Mouse (Mus musculus) cerebellum, adult 2 months (tissue): ENCODE measurements around the gene Gpr161. TPM values are rescaled to one million over a fixed set of nuclear protein-coding genes. Genes with fewer than 3 reads are reported as not detected.

Experiments
- DNase-seq, 2 experiments: peaks; one replicate each; pipeline ENCODE4 v3.0.0; 2021
- H3K27ac ChIP-seq: fragments of 200-500 bp; 2 replicates; pipeline ENCODE4 v1.5.1; 2012; ENCODE audit warnings: low read length, control low read depth, inconsistent platforms; ENCODE audit not compliant: insufficient read depth
- H3K27me3 ChIP-seq: fragments of 200-500 bp; 2 replicates; pipeline ENCODE4 v1.6.1; 2012; ENCODE audit warnings: inconsistent platforms, mild to moderate bottlenecking, low read length, moderate library complexity; ENCODE audit not compliant: control insufficient read depth, insufficient read depth
- H3K4me1 ChIP-seq: fragments of 200-500 bp; 2 replicates; pipeline ENCODE4 v1.6.1; 2011; ENCODE audit warnings: low read length; ENCODE audit not compliant: control insufficient read depth, insufficient read depth
- H3K4me3 ChIP-seq: fragments of 200-500 bp; replicated peaks from 2 replicates; pipeline ENCODE3; 2011; ENCODE audit warnings: mild to moderate bottlenecking, low read depth, low read length, control low read depth; ENCODE audit not compliant: insufficient read depth
- CTCF ChIP-seq: fragments of 200-500 bp; IDR thresholded peaks from 2 replicates; pipeline ENCODE4 v1.5.1; 2011; ENCODE audit warnings: low read depth, mild to moderate bottlenecking, control low read depth, low read length, moderate library complexity, borderline replicate concordance; ENCODE audit not compliant: insufficient read depth
- POLR2A ChIP-seq: fragments of 200-500 bp; IDR thresholded peaks from 2 replicates; pipeline ENCODE4 v1.6.1; 2011; ENCODE audit warnings: low read length, control low read depth, borderline replicate concordance; ENCODE audit not compliant: insufficient read depth
- WGBS: fragments of 180-500 bp; shearing (Covaris S2); methylation state at CpG from one replicate; pipeline ENCODE4 v1.1.7; 2018; 5-methylcytosine and 5-hydroxymethylcytosine counted together
- polyA plus RNA-seq: library from polyadenylated mRNA; depleted of rRNA; stranded (reverse); fragments of >200 nt; gene quantifications from 2 replicates; pipeline ENCODE4 v1.2.3, GENCODE M21; 2012; rRNA removed

The Gpr161 gene
- polyA plus RNA-seq = 3.3 and 3.8 TPM in 2 replicates

DNA sequence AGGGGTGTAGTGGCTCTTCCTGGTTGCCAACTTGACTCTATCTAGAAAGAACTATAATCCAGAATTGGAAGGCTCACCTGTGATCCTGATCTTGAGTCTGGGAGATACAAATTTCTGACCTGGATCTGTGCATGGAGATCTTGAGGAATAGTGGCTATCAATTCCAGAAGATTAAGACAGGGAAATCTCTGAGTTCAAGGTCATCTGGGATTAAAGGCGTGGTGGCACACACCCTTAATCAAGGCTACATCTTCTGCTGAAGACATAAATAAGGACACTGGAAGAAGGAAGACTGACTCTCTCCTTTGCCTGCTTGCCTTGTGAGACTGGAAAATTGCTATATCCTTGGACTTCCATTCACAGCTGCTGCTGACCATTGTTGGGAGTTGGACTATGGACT lies at the start of gene Gpr161:
TSS of gene Gpr161 (plus strand) at position 301 of the 400 bp plus-strand sequence.
- H3K27me3 ChIP-seq = no peaks in the 10 kb centered on the region
- no peak for TF ChIP-seq POLR2A
- TF ChIP-seq CTCF = no peak
- DNase-seq = no peak
- H3K4me3 ChIP-seq = no peak within 1 kb of the TSS
- no peak within 1 kb of the TSS for H3K27ac ChIP-seq
- WGBS = 92% methylated on average over 1 of the region's 1 CpGs
- no peaks in the 10 kb centered on the region for H3K4me1 ChIP-seq

DNA sequence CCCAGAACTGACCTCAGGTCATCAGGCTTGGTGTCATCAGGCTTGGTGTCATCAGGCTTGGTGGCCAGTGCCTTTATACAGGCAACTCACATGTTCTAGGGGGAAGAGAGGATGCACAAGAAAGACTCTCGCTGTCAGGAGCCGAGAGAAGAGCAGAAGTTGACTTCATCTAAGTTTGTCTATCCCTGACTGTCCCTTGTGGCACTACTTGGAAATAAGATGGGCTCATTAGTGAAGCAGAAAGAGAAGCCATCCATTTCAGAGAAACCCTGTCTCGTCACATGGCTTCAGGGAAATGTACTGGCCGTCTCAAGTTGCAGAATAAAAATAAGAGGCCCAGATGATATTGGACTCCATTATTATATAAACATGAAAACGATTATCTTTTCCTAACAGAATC lies 49.0 kb upstream of the Gpr161 start:
- no peaks in the 10 kb centered on the region for H3K4me1 ChIP-seq
- 85% methylated on average over 5 of the region's 5 CpGs for WGBS
- no peak overlapping the region for H3K27ac ChIP-seq
- H3K27me3 ChIP-seq = no peaks in the 10 kb centered on the region
- no peak for DNase-seq
- no peak overlapping the region for H3K4me3 ChIP-seq
- TF ChIP-seq POLR2A (no peak), CTCF (no peak)

- no peaks in the 10 kb centered on the region for H3K27me3 ChIP-seq
- DNase-seq = no peak
- no peaks in the 10 kb centered on the region for H3K4me1 ChIP-seq
- TF ChIP-seq POLR2A = no peak
- TF ChIP-seq CTCF = no peak
- H3K27ac ChIP-seq = no peak overlapping the region
- H3K4me3 ChIP-seq = no peak overlapping the region
- WGBS = 69% methylated on average over 5 of the region's 5 CpGs
Measured at GRCm38 (mm10) chr1:165247085-165247484, 48.5 kb upstream of the Gpr161 start.

DNA sequence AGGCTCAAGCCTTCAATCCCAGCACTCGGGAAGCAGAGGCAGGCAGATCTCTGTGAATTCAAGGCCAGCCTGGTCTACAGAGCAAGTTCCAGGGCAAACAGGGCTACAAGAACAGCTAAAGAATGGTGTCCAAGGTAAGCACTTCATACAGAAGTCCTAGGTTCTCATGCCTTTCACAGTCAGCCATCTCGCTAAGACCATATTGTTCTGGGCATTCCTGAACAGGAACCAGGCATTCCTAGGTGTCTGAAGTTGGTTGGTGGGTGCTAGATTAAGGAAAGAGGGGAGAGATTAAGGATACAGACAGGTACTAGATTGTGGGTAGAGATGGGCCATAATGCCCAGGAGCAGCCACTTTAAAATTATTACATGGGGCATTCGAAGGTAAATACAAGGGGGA lies 47.8 kb upstream of the Gpr161 start:
- Histone ChIP-seq H3K4me3 (no peak overlapping the region), H3K27ac (no peak overlapping the region), H3K27me3 (no peaks in the 10 kb centered on the region), H3K4me1 (no peaks in the 10 kb centered on the region)
- no peak for DNase-seq
- TF ChIP-seq CTCF (no peak), POLR2A (no peak)
- WGBS = 82% methylated on average over 3 of the region's 3 CpGs

DNA sequence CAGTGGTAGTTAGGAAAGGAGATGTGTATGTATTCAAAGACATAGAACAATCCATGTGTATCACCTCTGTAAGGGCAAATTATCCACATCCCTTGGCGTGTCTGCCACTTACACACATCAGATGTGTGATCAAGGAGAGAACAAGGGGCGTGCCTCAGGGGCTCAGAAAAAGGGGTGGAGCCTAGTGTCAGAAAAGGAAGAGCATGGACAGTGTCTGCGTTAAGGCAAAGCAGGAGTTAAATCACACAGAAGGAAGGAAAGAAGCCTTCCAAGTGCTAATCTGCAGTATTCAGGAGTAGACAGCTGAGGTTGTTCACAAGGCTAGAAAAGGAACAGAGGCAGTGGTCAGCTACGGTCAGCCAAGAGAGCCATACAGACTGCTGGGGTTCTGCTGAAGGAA lies 46.7 kb upstream of the Gpr161 start:
- Histone ChIP-seq H3K4me3 (no peak overlapping the region), H3K27me3 (no peaks in the 10 kb centered on the region), H3K4me1 (no peaks in the 10 kb centered on the region), H3K27ac (no peak overlapping the region)
- TF ChIP-seq CTCF = no peak
- no peak for TF ChIP-seq POLR2A
- no peak for DNase-seq
- 61% methylated on average over 4 of the region's 4 CpGs for WGBS

- no peak for DNase-seq
- no peak for TF ChIP-seq POLR2A
- TF ChIP-seq CTCF = no peak
- H3K4me3 ChIP-seq = no peak overlapping the region
- no peak overlapping the region for H3K27ac ChIP-seq
- WGBS = 92% methylated on average over 2 of the region's 2 CpGs
- no peaks in the 10 kb centered on the region for H3K27me3 ChIP-seq
- H3K4me1 ChIP-seq = no peaks in the 10 kb centered on the region
Measured at GRCm38 (mm10) chr1:165250546-165250945, 45.0 kb upstream of the Gpr161 start.

DNA sequence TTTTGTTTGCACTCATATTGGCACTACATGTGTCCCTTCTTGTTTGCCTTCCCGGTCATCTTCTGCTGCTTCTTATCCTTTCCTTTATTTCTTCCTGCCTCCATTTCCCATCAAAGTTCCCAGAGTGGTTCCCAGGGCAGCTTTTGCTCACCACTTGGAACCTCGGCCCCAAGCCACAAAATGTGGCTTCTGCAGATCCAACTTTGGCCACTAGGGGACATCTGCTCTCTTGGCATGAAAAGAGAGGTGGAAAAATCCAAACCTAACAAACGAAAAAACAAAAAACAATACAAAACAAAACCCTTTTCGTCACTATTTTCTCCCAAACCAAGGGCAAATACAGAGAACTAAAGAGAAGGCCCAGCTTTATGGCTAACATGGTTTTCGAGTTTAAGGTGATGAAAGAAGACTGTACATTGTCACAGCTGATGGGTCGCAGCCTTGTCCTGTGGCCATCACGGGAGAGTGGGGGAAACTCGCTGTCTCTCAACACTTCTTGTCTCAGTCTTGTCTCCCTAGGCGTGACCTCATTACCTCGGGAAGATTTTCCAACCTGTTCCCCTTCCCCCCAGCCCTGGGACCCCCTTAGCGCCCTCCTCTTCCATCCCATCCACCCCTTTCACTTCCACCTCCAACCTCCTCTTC lies 43.4 kb upstream of the Gpr161 start:
- no peak overlapping the region for H3K4me3 ChIP-seq
- DNase-seq = peak; percentile 27 to 51
- no peaks in the 10 kb centered on the region for H3K27me3 ChIP-seq
- H3K27ac ChIP-seq = no peak overlapping the region
- H3K4me1 ChIP-seq = no peaks in the 10 kb centered on the region
- TF ChIP-seq CTCF = peak; percentile 52; the same call in 1 of the 2 replicates
- TF ChIP-seq POLR2A = no peak
- 47% methylated on average over 11 of the region's 11 CpGs for WGBS

GRCm38 (mm10) chr1:165274946-165275345 lies 20.6 kb upstream of the Gpr161 start:
- no peak for DNase-seq
- H3K27ac ChIP-seq = no peak overlapping the region
- H3K4me3 ChIP-seq = no peak overlapping the region
- H3K4me1 ChIP-seq = no peaks in the 10 kb centered on the region
- 76% methylated on average over 6 of the region's 6 CpGs for WGBS
- TF ChIP-seq POLR2A (no peak), CTCF (no peak)
- no peaks in the 10 kb centered on the region for H3K27me3 ChIP-seq

DNA sequence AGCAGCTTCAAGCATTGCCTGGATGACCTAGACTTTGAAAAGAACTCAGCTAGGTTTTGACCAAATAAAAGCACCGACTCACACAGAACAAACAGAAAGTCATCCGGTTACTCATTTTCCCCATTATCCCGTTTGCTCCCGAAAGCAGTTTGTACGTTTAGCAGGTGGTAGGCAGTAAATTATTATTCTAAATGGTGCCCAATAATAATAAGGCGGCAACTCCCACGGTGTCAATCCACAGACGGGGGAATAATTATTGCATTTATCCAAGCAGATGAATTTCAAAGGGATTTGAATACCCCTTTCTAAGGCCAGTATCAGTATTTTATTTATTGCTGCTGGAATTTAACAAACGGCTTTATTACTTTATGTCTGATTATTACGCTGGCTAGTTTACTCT lies 14.8 kb upstream of the Gpr161 start:
- Histone ChIP-seq H3K27me3 (no peaks in the 10 kb centered on the region), H3K27ac (no peak overlapping the region), H3K4me1 (no peaks in the 10 kb centered on the region), H3K4me3 (no peak overlapping the region)
- TF ChIP-seq POLR2A (no peak), CTCF (no peak)
- 69% methylated on average over 10 of the region's 10 CpGs for WGBS
- no peak for DNase-seq
